Comparison of ENCODE assay signal across 20 mouse cellular contexts in genomic region chr4:47648701-47649100, GRCm38 (mm10).
DNase-seq lines count a peak whose midpoint lies in the region; ATAC-seq and TF ChIP-seq lines count a peak whose summit lies in the region.
"Had no signal": no experiment of that assay in that cellular context is flagged by ENCODE, and none has a peak within 500 bp of the region (broad histone marks: within the 10 kb centered on the region; RNA-seq: fewer than 3 reads in every experiment).

No protein-coding gene starts in this region.

- no peak overlapping the region for H3K4me2 ChIP-seq in intestine, embryonic 16.5 days (ENCODE audit: low read depth, low read length)
- H3K4me2 ChIP-seq: heart, embryonic 12.5 days; midbrain, embryonic 13.5 days had no signal

- no peak overlapping the region for H3K9ac ChIP-seq in intestine, embryonic 16.5 days (ENCODE audit: low read depth, low read length)
- H3K9ac ChIP-seq: forebrain, postnatal 0 days; heart, embryonic 12.5 days; midbrain, embryonic 13.5 days had no signal

- H3K27me3 ChIP-seq in intestine, embryonic 16.5 days (replicated peaks; ENCODE audit: control insufficient read depth, insufficient read depth, low read length), result no peaks in the 10 kb centered on the region
- H3K27me3 ChIP-seq: heart, embryonic 12.5 days; midbrain, embryonic 13.5 days had no signal

- TF ChIP-seq CTCF in brain, embryonic 14.5 days (IDR thresholded peaks at IDR 0.05; ENCODE audit: borderline replicate concordance, extremely low read depth, insufficient read depth, insufficient read length), result no peak

- no peaks in the 10 kb centered on the region for H3K36me3 ChIP-seq in intestine, embryonic 16.5 days (ENCODE audit: control insufficient read depth, insufficient read depth, low read length)
- H3K36me3 ChIP-seq: heart, embryonic 12.5 days; limb, embryonic 10.5 days; midbrain, embryonic 13.5 days had no signal

- H3K4me1 ChIP-seq in intestine, embryonic 16.5 days (ENCODE audit: control insufficient read depth, insufficient read depth, low read length), result no peaks in the 10 kb centered on the region

- H3K4me3 ChIP-seq in intestine, embryonic 16.5 days (ENCODE audit: low read length), result no peak overlapping the region
- H3K4me3 ChIP-seq: heart, embryonic 12.5 days; left cerebral cortex, adult 2 months; limb, embryonic 10.5 days; midbrain, embryonic 13.5 days; myocyte had no signal

- no peak for ATAC-seq in intestine, embryonic 16.5 days
- ATAC-seq: forebrain, postnatal 0 days; midbrain, embryonic 13.5 days had no signal

- intact Hi-C loops in left cerebral cortex, postnatal 4 days (cut with DNase I), result no loop called here
- intact Hi-C loops in left cerebral cortex, postnatal 10 days (cut with DNase I), result no loop called here

- 62% methylated on average over 8 of the region's 8 CpGs for WGBS in intestine, embryonic 16.5 days

- H3K27ac ChIP-seq in intestine, embryonic 16.5 days (ENCODE audit: low read length), result no peak overlapping the region
- H3K27ac ChIP-seq: left cerebral cortex, adult 2 months; limb, embryonic 10.5 days; midbrain, embryonic 13.5 days had no signal

- peak; percentile 29 for DNase-seq in heart, adult 11 months
- DNase-seq in heart, postnatal 4 days, result no peak
- peak; percentile 52 for DNase-seq in left cerebral cortex, postnatal 4 days
- no peak for DNase-seq in left cerebral cortex, postnatal 10 days (ENCODE audit: extremely low spot score in 1 of 2, low spot score in 2 of 2)
- peak; percentile 75 for DNase-seq in Muller cell, postnatal 12 days (ENCODE audit: inconsistent ontology term)
- peak; percentile 60 for DNase-seq in brain, embryonic 14.5 days (ENCODE audit: low read depth)
- DNase-seq: adrenal gland, postnatal 10 days; forebrain, postnatal 0 days; gastrocnemius, postnatal 14 days; heart, adult 18-20 months; heart, postnatal 10 days; liver; lung, postnatal 10 days; right cerebral cortex, postnatal 14 days had no signal

- TF ChIP-seq POLR2A in brain, embryonic 14.5 days (IDR thresholded peaks at IDR 0.05; ENCODE audit: borderline replicate concordance, extremely low read depth, insufficient read depth, insufficient read length, poor library complexity, severe bottlenecking), result no peak

- no peaks in the 10 kb centered on the region for H3K9me3 ChIP-seq in intestine, embryonic 16.5 days (ENCODE audit: control insufficient read depth, low read length)
- H3K9me3 ChIP-seq: limb, embryonic 10.5 days; midbrain, embryonic 13.5 days had no signal

Comparison
In these comparisons a context has a peak if more than half of its experiments do, and no peak if none do; other contexts are left out.
1. DNase-seq: peak in heart, adult 11 months (single experiment), left cerebral cortex, postnatal 4 days (single experiment), Muller cell, postnatal 12 days (single experiment) and brain, embryonic 14.5 days (single experiment); none in heart, postnatal 4 days (single experiment) and left cerebral cortex, postnatal 10 days (0 of 2).